8 mouse cellular contexts compared by ENCODE assay signal in genomic region chr12:100159261-100159975, GRCm38 (mm10). TPM values are rescaled to one million over a fixed set of nuclear protein-coding genes. Genes with fewer than 3 reads are reported as not detected.
DNase-seq lines count a peak whose midpoint lies in the region; ATAC-seq lines count a peak whose summit lies in the region.

Gene Nrde2, minus strand, starts transcription at chr12:100159653.

- under 1% methylated on average over 26 of the region's 26 CpGs for WGBS in hindbrain, embryonic 16.5 days
- WGBS in macrophage (ENCODE audit: missing documents): 1% methylated on average over 26 of the region's 26 CpGs

- H3K9ac ChIP-seq in hindbrain, embryonic 16.5 days (ENCODE audit: low read depth, low read length): peak within 1 kb of the TSS; percentile 72

- ATAC-seq in hindbrain, embryonic 16.5 days: peak; percentile 99

- H3K36me3 ChIP-seq in hindbrain, embryonic 16.5 days (ENCODE audit: control insufficient read depth, insufficient read depth, low read length): no peaks in the 10 kb centered on the region
- H3K36me3 ChIP-seq in macrophage (ENCODE audit: inconsistent target): no peaks in the 10 kb centered on the region

- H3K79me2 ChIP-seq in macrophage (ENCODE audit: inconsistent target): peaks cover 47% of the 10 kb centered on the region

- H3K4me3 ChIP-seq in hindbrain, embryonic 16.5 days (ENCODE audit: low read length): peak within 1 kb of the TSS; percentile 67
- H3K4me3 ChIP-seq in macrophage (ENCODE audit: inconsistent target): peak within 1 kb of the TSS; percentile 66

- H3K27ac ChIP-seq in hindbrain, embryonic 16.5 days (ENCODE audit: low read depth, low read length): peak within 1 kb of the TSS; percentile 84
- peak within 1 kb of the TSS; percentile 78 for H3K27ac ChIP-seq in macrophage

- DNase-seq in WW6 (ENCODE audit: low read depth, low spot score): peak; percentile 83
- peak; percentile 69 to 79 for DNase-seq in cerebellum, postnatal 4 days (ENCODE audit: low spot score in 2 of 2)
- peak; percentile 93 for DNase-seq in gastrocnemius, adult 18-20 months (ENCODE audit: low spot score)
- DNase-seq in left cerebral cortex, adult 18-20 months (ENCODE audit: low spot score in 2 of 2): peak; percentile 85 to 93
- DNase-seq in right cerebral cortex, adult 18-20 months: peak; percentile 94
- DNase-seq in urinary bladder, postnatal 10 days (ENCODE audit: low spot score): peak; percentile 44

- no peaks in the 10 kb centered on the region; the same call in 1 of the 2 replicates for H3K27me3 ChIP-seq in hindbrain, embryonic 16.5 days (replicated peaks; ENCODE audit: control insufficient read depth, insufficient read depth, low read length)

- no peaks in the 10 kb centered on the region for H3K9me3 ChIP-seq in hindbrain, embryonic 16.5 days (ENCODE audit: control insufficient read depth, low read length)

- peak within 1 kb of the TSS; percentile 70 for H3K4me2 ChIP-seq in hindbrain, embryonic 16.5 days (ENCODE audit: low read length)

- peaks cover 6% of the 10 kb centered on the region for H3K4me1 ChIP-seq in hindbrain, embryonic 16.5 days (ENCODE audit: control insufficient read depth, insufficient read depth, low read depth, low read length)

RNA-seq across cellular contexts. Expression of gene Nrde2, which starts in this region (rescaled TPM):
- 1 to 10 TPM; 7.5 to 7.8 TPM for total RNA-seq in gastrocnemius, adult 18-20 months (2021)
- 11.9 and 13.6 TPM in 2 replicates for polyA plus RNA-seq in hindbrain, embryonic 16.5 days (2015; fragmentation: Nextera tagmentation; extraction: Ambion mirVana)
- total RNA-seq in left cerebral cortex, adult 18-20 months (2021): 10 to 100 TPM; 16.9 to 17.7 TPM
- 10 to 100 TPM in 25 of 26 experiments, 1 to 10 TPM in 1; 9.8 to 43.9 (median 29.8) TPM for total RNA-seq in macrophage (2018; cell fraction: chromatin; rRNA removed)
- 10 to 100 TPM in 12 of 26 experiments, 1 to 10 TPM in 14; 3.4 to 13.2 (median 9.8) TPM for total RNA-seq in macrophage (2018; cell fraction: cytosol; rRNA removed)
- total RNA-seq in macrophage (2018; cell fraction: nucleus; rRNA removed): 10 to 100 TPM in 20 of 26 experiments, 1 to 10 TPM in 6; 6.4 to 29.5 (median 15.3) TPM
- 10.0 to 19.9 TPM (median 11.5 TPM) in 3 replicates for polyA plus RNA-seq in macrophage (2018)

Comparison
In these comparisons a context has a peak if more than half of its experiments do, and no peak if none do; other contexts are left out.
1. Peak in every context shown above with its lines: DNase-seq, ATAC-seq, H3K4me3 ChIP-seq and H3K27ac ChIP-seq.
2. DNase-seq: peak in every context shown above with its lines; median percentile 94 in right cerebral cortex, adult 18-20 months; 93 in gastrocnemius, adult 18-20 months; 89 in left cerebral cortex, adult 18-20 months; 83 in WW6; 74 in cerebellum, postnatal 4 days; 44 in urinary bladder, postnatal 10 days.